Mouse (Mus musculus): ENCODE data around the gene Tmem45a2. TPM values are rescaled to one million over a fixed set of nuclear protein-coding genes. Genes with fewer than 3 reads are reported as not detected.

Tmem45a2 gene
- total RNA-seq, 2 experiments from 2014 or later = not detected

Other genes with a start within 250 kb of the Tmem45a2 start
- 1 to 10 TPM; 1.8 to 2.8 TPM for gene Tmem45a, start 185.2 kb downstream of the Tmem45a2 start, total RNA-seq (2021)
- 1 to 10 TPM; 1.8 to 4.4 TPM for gene Lnp1, start 143.3 kb downstream of the Tmem45a2 start, total RNA-seq (2021)
- 100 to 1,000 TPM; 105 to 110 TPM for gene Tomm70a, start 50.3 kb upstream of the Tmem45a2 start, total RNA-seq (2021)
- 10 to 100 TPM; 14.8 to 16.3 TPM for gene Nit2, start 96.0 kb upstream of the Tmem45a2 start, total RNA-seq (2021)
- gene Tbc1d23, start 160.1 kb upstream of the Tmem45a2 start, total RNA-seq (2021) = 10 to 100 TPM; 40.6 to 48.6 TPM
- under 1 TPM; 0.18 to 0.53 TPM for gene Tmem30c, start 221.5 kb upstream of the Tmem45a2 start, total RNA-seq (2021)

Measured in left cerebral cortex, postnatal 25 days (tissue).